Mouse (Mus musculus) midbrain, postnatal 0 days (tissue): Measurements from ENCODE around the gene Klkb1. TPM values are rescaled to one million over a fixed set of nuclear protein-coding genes. Genes with fewer than 3 reads are reported as not detected.

Source experiments
- ATAC-seq: fragments of 200-750 bp; cut with Nextera tagmentation; 2 replicates; pipeline ENCODE4 v1.8.0; 2017; ENCODE audit warnings: moderate number of reproducible peaks, mild to moderate bottlenecking, moderate TSS enrichment, moderate library complexity; ENCODE audit not compliant: low FRiP score
- DNase-seq: peaks from one replicate; pipeline ENCODE4 v3.0.0-alpha.2; 2015; ENCODE audit warnings: low spot score
- H3K27ac ChIP-seq: fragments of 300-500 bp; sonication (generic); 2 replicates; pipeline ENCODE4 v1.5.1; 2014; ENCODE audit warnings: low read depth, mild to moderate bottlenecking, low read length, mixed read lengths
- H3K27me3 ChIP-seq: fragments of 300-500 bp; sonication (generic); 2 replicates; pipeline ENCODE4 v1.6.1; 2014; ENCODE audit warnings: low read length, control low read depth, mixed read lengths; ENCODE audit not compliant: insufficient read depth
- H3K36me3 ChIP-seq: fragments of 300-500 bp; sonication (generic); 2 replicates; pipeline ENCODE4 v1.6.1; 2014; ENCODE audit warnings: low read length, control low read depth, mixed read lengths; ENCODE audit not compliant: insufficient read depth
- H3K4me1 ChIP-seq: fragments of 300-500 bp; sonication (generic); 2 replicates; pipeline ENCODE4 v1.6.1; 2014; ENCODE audit warnings: mild to moderate bottlenecking, control low read depth, antibody characterized with exemption, low read length, mixed read lengths; ENCODE audit not compliant: insufficient read depth
- H3K4me2 ChIP-seq: fragments of 300-500 bp; sonication (generic); 2 replicates; pipeline ENCODE4 v1.6.1; 2014; ENCODE audit warnings: low read depth, mild to moderate bottlenecking, low read length, mixed read lengths; ENCODE audit not compliant: poor library complexity, severe bottlenecking
- H3K4me3 ChIP-seq: fragments of 300-500 bp; sonication (generic); 2 replicates; pipeline ENCODE4 v1.5.1; 2014; ENCODE audit warnings: low read depth, mild to moderate bottlenecking, low read length, moderate library complexity
- H3K9ac ChIP-seq: fragments of 300-500 bp; sonication (generic); replicated peaks from 2 replicates; pipeline ENCODE4 v1.6.1; 2014; ENCODE audit warnings: mild to moderate bottlenecking, low read length, moderate library complexity, mixed read lengths; ENCODE audit not compliant: poor library complexity, severe bottlenecking
- H3K9me3 ChIP-seq: fragments of 300-500 bp; sonication (generic); 2 replicates; pipeline ENCODE4 v1.6.1; 2016; ENCODE audit warnings: low read length, control low read depth
- CTCF ChIP-seq: IDR thresholded peaks from 2 replicates; pipeline ENCODE4 v1.5.1; 2016; ENCODE audit warnings: antibody characterized with exemption, mild to moderate bottlenecking
- WGBS: fragments of 180-500 bp; shearing (Covaris S2); extraction: QIAGEN DNeasy Blood & Tissue Kit; methylation state at CpG from one replicate; pipeline ENCODE4 v1.1.7; 2014; 5-methylcytosine and 5-hydroxymethylcytosine counted together
- polyA plus RNA-seq: library from polyadenylated mRNA; unstranded; fragments of >200 nt; fragmentation: Nextera tagmentation; extraction: Ambion mirVana; gene quantifications from 2 replicates; pipeline ENCODE4 v1.2.1, GENCODE M21; 2015
- total RNA-seq: library from RNA; depleted of rRNA; stranded (reverse); fragments of >200 nt; gene quantifications from 2 replicates; pipeline ENCODE4 v1.2.3, GENCODE M21; 2014; rRNA removed

Klkb1 gene
- total RNA-seq (under 0.01 TPM in 1 of 2 replicates, not detected in the other), polyA plus RNA-seq (0.02 and 0.04 TPM in 2 replicates)

- Histone ChIP-seq H3K36me3 (no peaks in the 10 kb centered on the region), H3K4me3 (no peak within 1 kb of the TSS), H3K9ac (no peak within 1 kb of the TSS), H3K9me3 (no peaks in the 10 kb centered on the region), H3K4me2 (no peak within 1 kb of the TSS), H3K27me3 (no peaks in the 10 kb centered on the region), H3K4me1 (no peaks in the 10 kb centered on the region), H3K27ac (no peak within 1 kb of the TSS)
- 95% methylated on average over 7 of the region's 7 CpGs for WGBS
- DNase-seq (no peak), ATAC-seq (no peak)
- no peak for TF ChIP-seq CTCF
Observed at GRCm38 (mm10) chr8:45294687-45295086, at the start of gene Klkb1. Gene Klkb1, minus strand, starts transcription at chr8:45294859.

GRCm38 (mm10) chr8:45344298-45344697 lies 49.6 kb upstream of the Klkb1 start:
- no peaks in the 10 kb centered on the region for H3K4me1 ChIP-seq
- H3K27me3 ChIP-seq = no peaks in the 10 kb centered on the region
- no peak overlapping the region for H3K4me2 ChIP-seq
- TF ChIP-seq CTCF = no peak
- no peak overlapping the region for H3K27ac ChIP-seq
- no peaks in the 10 kb centered on the region for H3K9me3 ChIP-seq
- WGBS = 94% methylated on average over 8 of the region's 8 CpGs
- ATAC-seq = no peak
- H3K4me3 ChIP-seq = no peak overlapping the region
- H3K9ac ChIP-seq = no peak overlapping the region
- H3K36me3 ChIP-seq = peaks cover 14% of the 10 kb centered on the region
- DNase-seq = no peak

DNA sequence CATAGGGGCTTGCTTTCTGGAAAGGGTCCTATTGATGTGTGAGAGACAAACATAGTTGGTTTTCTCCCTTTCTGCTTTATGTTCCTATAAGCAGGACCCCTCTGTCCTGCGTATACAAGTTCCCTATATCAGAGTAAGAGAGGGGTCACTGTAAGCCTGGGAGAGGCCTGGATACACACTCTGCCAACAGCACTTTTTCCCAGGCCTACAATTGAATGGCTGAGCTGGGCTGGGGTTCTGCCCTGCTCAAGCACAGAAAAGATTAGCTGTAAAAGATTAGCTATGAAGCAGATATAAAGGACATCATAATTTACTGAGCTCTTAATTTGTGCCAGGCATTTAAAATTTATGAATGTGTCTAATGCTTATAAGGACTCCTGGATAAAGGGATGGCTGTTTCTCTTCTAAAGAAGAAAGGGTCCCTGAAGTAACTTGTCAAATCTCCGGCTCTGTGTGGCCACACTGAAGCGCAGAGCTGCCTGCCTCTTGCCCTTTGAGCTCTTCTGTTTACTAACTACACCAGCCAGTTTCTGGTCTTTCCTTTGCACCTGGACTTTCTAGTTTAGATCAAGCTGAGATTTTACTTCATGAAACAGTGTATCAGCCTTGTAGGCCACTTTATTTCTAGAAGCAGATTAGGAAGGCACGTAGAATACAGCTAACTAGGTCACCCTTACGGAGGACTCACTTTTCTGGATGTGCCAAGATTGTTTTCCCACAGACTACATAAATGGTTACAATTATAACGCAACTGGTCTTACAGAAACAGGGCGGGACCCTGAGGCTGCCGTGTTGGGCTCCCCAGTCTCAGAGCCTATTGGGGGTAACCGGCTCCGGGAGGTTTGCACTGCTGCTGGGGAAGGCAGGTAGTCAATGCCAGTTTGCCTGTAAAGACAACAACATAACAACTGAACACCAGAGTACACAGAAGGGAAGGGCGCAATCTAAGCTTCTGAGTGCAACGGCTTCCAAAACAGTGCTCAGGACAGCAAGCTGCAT lies 47.3 kb upstream of the Klkb1 start:
- H3K36me3 ChIP-seq = peaks cover 9% of the 10 kb centered on the region; the same call in 1 of the 2 replicates
- H3K27me3 ChIP-seq = no peaks in the 10 kb centered on the region
- 82% methylated on average over 12 of the region's 12 CpGs for WGBS
- H3K4me2 ChIP-seq = no peak overlapping the region
- no peak overlapping the region for H3K27ac ChIP-seq
- no peak overlapping the region for H3K4me3 ChIP-seq
- H3K4me1 ChIP-seq = no peaks in the 10 kb centered on the region
- DNase-seq (no peak), ATAC-seq (no peak)
- no peak overlapping the region for H3K9ac ChIP-seq
- no peaks in the 10 kb centered on the region for H3K9me3 ChIP-seq
- TF ChIP-seq CTCF = no peak

DNA sequence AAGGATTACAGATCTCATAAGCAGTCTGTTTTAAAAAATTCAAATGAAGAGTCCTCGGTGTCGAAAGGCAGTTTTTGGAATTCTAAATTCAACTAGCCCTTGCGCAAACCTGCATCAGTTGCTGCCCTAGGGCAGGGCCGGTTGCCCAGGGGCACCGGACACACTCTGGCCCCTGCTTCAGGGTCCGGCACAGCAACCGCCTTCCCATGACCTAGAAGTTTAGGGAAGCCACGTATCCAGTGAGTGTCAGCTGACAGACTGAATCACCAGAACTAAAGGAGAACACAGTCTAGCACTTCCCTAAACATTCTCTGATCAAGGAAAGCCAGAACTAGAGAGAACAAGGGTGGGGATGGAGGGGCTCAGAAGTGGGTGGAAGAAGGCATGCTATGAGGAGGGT lies 38.8 kb upstream of the Klkb1 start:
- no peak for ATAC-seq
- no peaks in the 10 kb centered on the region for H3K36me3 ChIP-seq
- H3K9ac ChIP-seq = peak overlapping the region; percentile 46; the same call in 1 of the 2 replicates
- no peaks in the 10 kb centered on the region for H3K27me3 ChIP-seq
- peaks cover 6% of the 10 kb centered on the region; the same call in 1 of the 2 replicates for H3K4me1 ChIP-seq
- H3K4me3 ChIP-seq = peak overlapping the region; percentile 62
- H3K4me2 ChIP-seq = peak overlapping the region; percentile 97
- H3K27ac ChIP-seq = no peak overlapping the region
- 3% methylated on average over 8 of the region's 8 CpGs for WGBS
- DNase-seq = no peak
- TF ChIP-seq CTCF = no peak
- no peaks in the 10 kb centered on the region for H3K9me3 ChIP-seq

DNA sequence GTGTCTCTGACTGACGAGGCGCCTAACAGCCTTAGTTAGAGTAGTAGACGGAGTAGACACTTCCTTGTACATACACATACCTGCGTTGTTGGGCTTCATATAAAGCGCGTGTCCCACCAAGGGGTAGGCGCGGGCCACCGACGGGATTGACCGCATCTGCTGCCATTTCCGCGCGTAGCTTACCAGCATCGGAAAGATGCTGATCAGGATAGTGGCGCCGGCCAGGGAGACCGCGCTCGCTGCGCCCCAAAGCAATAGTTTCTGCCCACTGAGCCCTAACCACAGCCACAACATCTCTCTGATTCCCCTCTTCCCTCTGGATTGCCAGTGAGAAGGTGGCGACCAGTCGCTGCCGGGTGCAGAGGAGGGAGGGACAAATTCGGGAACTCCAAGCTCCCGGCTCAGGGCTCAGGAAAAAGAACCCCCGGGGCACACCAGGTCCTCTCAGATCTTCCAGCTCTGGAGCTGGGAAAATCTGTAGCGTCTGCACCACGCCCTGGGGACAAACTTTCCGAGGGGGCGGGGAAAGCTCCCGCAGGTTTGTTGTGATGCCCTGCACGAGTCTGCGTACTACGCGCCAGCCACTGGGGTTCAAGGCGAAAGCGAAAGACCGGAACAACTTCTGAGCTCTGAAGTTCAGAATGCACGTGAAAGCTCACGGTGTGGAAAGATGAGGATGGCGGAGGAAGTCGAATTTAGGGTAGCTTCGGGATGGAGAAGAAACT lies 38.2 kb upstream of the Klkb1 start, which contains the start of gene Cyp4v3:
TSS of gene Cyp4v3 (minus strand) at position 532 of the 725 bp plus-strand sequence.
- TF ChIP-seq CTCF = no peak
- DNase-seq (peak; percentile 62), ATAC-seq (peak; percentile 62; the same call in 1 of the 2 replicates)
- Histone ChIP-seq H3K9me3 (no peaks in the 10 kb centered on the region), H3K4me3 (peak within 1 kb of the TSS; percentile 62), H3K4me2 (peak within 1 kb of the TSS; percentile 97), H3K9ac (peak within 1 kb of the TSS; percentile 54), H3K27me3 (no peaks in the 10 kb centered on the region), H3K27ac (no peak within 1 kb of the TSS), H3K36me3 (no peaks in the 10 kb centered on the region), H3K4me1 (peaks cover 6% of the 10 kb centered on the region; the same call in 1 of the 2 replicates)
- under 1% methylated on average over 43 of the region's 44 CpGs for WGBS
